14 mouse cellular contexts compared by ENCODE assay signal in genomic region chr10:65022667-65023066, GRCm38 (mm10).
"Had no signal": no experiment of that assay in that cellular context is flagged by ENCODE, and none has a peak within 500 bp of the region (broad histone marks: within the 10 kb centered on the region; RNA-seq: fewer than 3 reads in every experiment).

No protein-coding gene starts in this region.

- H3K4me3 ChIP-seq: kidney, embryonic 15.5 days; limb, embryonic 15.5 days; liver, embryonic 15.5 days; lung, embryonic 15.5 days; megakaryocyte, embryonic 14.5 days; stomach, embryonic 15.5 days had no signal

- H3K27me3 ChIP-seq: kidney, embryonic 15.5 days; limb, embryonic 15.5 days; liver, embryonic 15.5 days; lung, embryonic 15.5 days; megakaryocyte, embryonic 14.5 days; stomach, embryonic 15.5 days had no signal

- H3K4me1 ChIP-seq: kidney, embryonic 15.5 days; limb, embryonic 15.5 days; liver, embryonic 15.5 days; lung, embryonic 15.5 days; megakaryocyte, embryonic 14.5 days; stomach, embryonic 15.5 days had no signal

- H3K9me3 ChIP-seq: kidney, embryonic 15.5 days; limb, embryonic 15.5 days; liver, embryonic 15.5 days; lung, embryonic 15.5 days; stomach, embryonic 15.5 days had no signal

- H3K36me3 ChIP-seq: kidney, embryonic 15.5 days; limb, embryonic 15.5 days; liver, embryonic 15.5 days; lung, embryonic 15.5 days; stomach, embryonic 15.5 days had no signal

- H3K4me2 ChIP-seq: kidney, embryonic 15.5 days; limb, embryonic 15.5 days; liver, embryonic 15.5 days; lung, embryonic 15.5 days; midbrain, embryonic 11.5 days; stomach, embryonic 15.5 days had no signal

- DNase-seq: kidney, adult 11 months; lung, postnatal 14 days; right cerebral cortex, postnatal 14 days; thymus, adult 2 months; thymus, postnatal 25 days had no signal

- H3K27ac ChIP-seq: kidney, embryonic 15.5 days; limb, embryonic 15.5 days; liver, embryonic 15.5 days; lung, embryonic 15.5 days; macrophage; stomach, embryonic 15.5 days had no signal

- H3K9ac ChIP-seq: kidney, embryonic 15.5 days; limb, embryonic 15.5 days; liver, embryonic 15.5 days; lung, embryonic 15.5 days; stomach, embryonic 15.5 days had no signal

- ATAC-seq: midbrain, embryonic 16.5 days had no signal
